Comparison of ENCODE assay signal across 8 mouse cellular contexts in the genomic region with DNA sequence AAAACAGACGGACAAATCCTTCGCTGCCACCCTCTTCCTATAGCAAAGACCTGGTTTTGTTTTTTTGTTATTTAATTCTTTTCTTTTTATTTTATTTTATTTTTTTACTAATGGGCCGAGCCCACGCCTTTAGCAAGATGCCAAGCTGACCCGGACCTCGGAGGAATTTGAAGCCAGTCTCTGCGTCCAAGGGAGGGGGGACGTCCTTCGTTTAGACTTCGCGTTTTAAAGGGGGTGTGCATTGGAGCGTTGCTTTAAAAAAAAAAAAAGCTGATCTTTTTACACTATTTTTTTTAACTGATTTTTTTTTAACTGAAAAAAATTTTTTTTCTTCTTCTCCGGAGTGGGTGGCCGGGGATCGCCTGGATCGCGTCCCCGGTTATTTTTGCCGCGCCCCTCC. TPM values are rescaled to one million over a fixed set of nuclear protein-coding genes. Genes with fewer than 3 reads are reported as not detected.
DNase-seq lines count a peak whose midpoint lies in the region; ATAC-seq and TF ChIP-seq lines count a peak whose summit lies in the region.

No protein-coding gene starts in this region.

- peaks cover 8% of the 10 kb centered on the region; the same call in 1 of the 2 replicates for H3K9me3 ChIP-seq in embryonic facial prominence, embryonic 10.5 days
- H3K9me3 ChIP-seq in hindbrain, embryonic 14.5 days (ENCODE audit: control insufficient read depth, low read length), result no peaks in the 10 kb centered on the region
- H3K9me3 ChIP-seq in midbrain, embryonic 12.5 days, result 0 out of 2 replicates have a peak, but pooled peaks cover 4% of the 10 kb centered on the region

- peak; percentile 3 for DNase-seq in kidney, adult 2 months
- DNase-seq in kidney, postnatal 4 days, result no peak
- no peak for DNase-seq in embryonic facial prominence, embryonic 10.5 days (ENCODE audit: low spot score)
- peak; percentile 52 for DNase-seq in hindbrain, embryonic 14.5 days (ENCODE audit: low spot score)
- DNase-seq in thymus, adult 2 months, result no peak
- no peak for DNase-seq in thymus, postnatal 36 days
- DNase-seq in ovary, postnatal 36 days (ENCODE audit: low spot score), result no peak

- TF ChIP-seq POLR2A in kidney, adult 2 months (IDR thresholded peaks at IDR 0.05; ENCODE audit: low read depth, low read length), result no peak
- no peak for TF ChIP-seq POLR2A in thymus, adult 2 months (IDR thresholded peaks at IDR 0.05; ENCODE audit: control insufficient read depth, extremely low read depth, insufficient read depth, low read length, poor library complexity)

- no peaks in the 10 kb centered on the region for H3K4me1 ChIP-seq in kidney, adult 2 months (ENCODE audit: control insufficient read depth, insufficient read depth, low read length)
- peaks cover 18% of the 10 kb centered on the region for H3K4me1 ChIP-seq in embryonic facial prominence, embryonic 10.5 days
- H3K4me1 ChIP-seq in hindbrain, embryonic 14.5 days (replicated peaks; ENCODE audit: control insufficient read depth, insufficient read depth, low read length), result peaks cover 30% of the 10 kb centered on the region
- H3K4me1 ChIP-seq in midbrain, embryonic 12.5 days, result peaks cover 22% of the 10 kb centered on the region; the same call in 1 of the 2 replicates
- H3K4me1 ChIP-seq in thymus, adult 2 months (replicated peaks; ENCODE audit: control insufficient read depth, insufficient read depth, low read length), result no peaks in the 10 kb centered on the region

- H3K4me2 ChIP-seq in hindbrain, embryonic 14.5 days (replicated peaks), result peak overlapping the region; percentile 84
- peak overlapping the region; percentile 86 for H3K4me2 ChIP-seq in midbrain, embryonic 12.5 days (replicated peaks)

- H3K9ac ChIP-seq in hindbrain, embryonic 14.5 days, result peak overlapping the region; percentile 92
- H3K9ac ChIP-seq in midbrain, embryonic 12.5 days (replicated peaks), result peak overlapping the region; percentile 89

- under 1% methylated on average over 19 of the region's 20 CpGs for WGBS in kidney, adult 2 months
- under 1% methylated on average over 20 of the region's 20 CpGs for WGBS in embryonic facial prominence, embryonic 10.5 days
- WGBS in hindbrain, embryonic 14.5 days, result under 1% methylated on average over 20 of the region's 20 CpGs
- WGBS in midbrain, embryonic 12.5 days, result under 1% methylated on average over 20 of the region's 20 CpGs
- 3% methylated on average over 19 of the region's 20 CpGs for whole genome bisulfite sequencing in thymus, adult 2 months

- H3K36me3 ChIP-seq in kidney, adult 2 months (ENCODE audit: control insufficient read depth, insufficient read depth, low read length), result no peaks in the 10 kb centered on the region
- H3K36me3 ChIP-seq in embryonic facial prominence, embryonic 10.5 days (replicated peaks), result no peaks in the 10 kb centered on the region
- H3K36me3 ChIP-seq in hindbrain, embryonic 14.5 days (replicated peaks; ENCODE audit: control insufficient read depth, insufficient read depth), result no peaks in the 10 kb centered on the region; the same call in 1 of the 2 replicates
- no peaks in the 10 kb centered on the region for H3K36me3 ChIP-seq in midbrain, embryonic 12.5 days
- no peaks in the 10 kb centered on the region for H3K36me3 ChIP-seq in thymus, adult 2 months (ENCODE audit: control insufficient read depth, insufficient read depth, low read length)

- H3K27me3 ChIP-seq in kidney, adult 2 months (replicated peaks; ENCODE audit: control insufficient read depth, insufficient read depth, low read length), result peaks cover 5% of the 10 kb centered on the region
- peaks cover 84% of the 10 kb centered on the region for H3K27me3 ChIP-seq in embryonic facial prominence, embryonic 10.5 days (replicated peaks; ENCODE audit: low read depth, poor library complexity, severe bottlenecking)
- no peaks in the 10 kb centered on the region for H3K27me3 ChIP-seq in hindbrain, embryonic 14.5 days (ENCODE audit: control insufficient read depth, insufficient read depth, low read length)
- peaks cover 15% of the 10 kb centered on the region for H3K27me3 ChIP-seq in midbrain, embryonic 12.5 days
- peaks cover 8% of the 10 kb centered on the region; the same call in 1 of the 2 replicates for H3K27me3 ChIP-seq in thymus, adult 2 months (ENCODE audit: control insufficient read depth, insufficient read depth, low read length)

- H3K27ac ChIP-seq in kidney, adult 2 months (ENCODE audit: insufficient read depth, low read depth, low read length), result no peak overlapping the region
- H3K27ac ChIP-seq in embryonic facial prominence, embryonic 10.5 days (replicated peaks), result peak overlapping the region; percentile 82
- peak overlapping the region; percentile 93 for H3K27ac ChIP-seq in hindbrain, embryonic 14.5 days
- H3K27ac ChIP-seq in midbrain, embryonic 12.5 days (replicated peaks), result peak overlapping the region; percentile 91
- no peak overlapping the region for H3K27ac ChIP-seq in thymus, adult 2 months (ENCODE audit: control insufficient read depth, insufficient read depth, low read length)

- no peak for ATAC-seq in hindbrain, embryonic 14.5 days (ENCODE audit: low FRiP score)
- ATAC-seq in midbrain, embryonic 12.5 days (ENCODE audit: low FRiP score, low read depth), result no peak

- TF ChIP-seq CTCF in kidney, adult 2 months (conservative IDR thresholded peaks at IDR 0.05; ENCODE audit: insufficient read depth, insufficient read length, low read depth, low read length), result no peak
- TF ChIP-seq CTCF in thymus, adult 2 months (IDR thresholded peaks at IDR 0.05; ENCODE audit: borderline replicate concordance, control insufficient read depth, extremely low read depth, insufficient read depth, low read length, poor library complexity), result no peak

- H3K4me3 ChIP-seq in kidney, adult 2 months (ENCODE audit: insufficient read depth, low read depth, low read length), result peak overlapping the region; percentile 52
- peak overlapping the region; percentile 71 for H3K4me3 ChIP-seq in embryonic facial prominence, embryonic 10.5 days
- H3K4me3 ChIP-seq in hindbrain, embryonic 14.5 days (replicated peaks; ENCODE audit: low read length), result peak overlapping the region; percentile 86
- H3K4me3 ChIP-seq in midbrain, embryonic 12.5 days, result peak overlapping the region; percentile 69
- H3K4me3 ChIP-seq in thymus, adult 2 months (ENCODE audit: control insufficient read depth, insufficient read depth, low read length), result no peak overlapping the region

RNA-seq across cellular contexts. Expression of a gene that starts 26.7 kb away (rescaled TPM):
- 6.8 and 12.2 TPM in 2 replicates for polyA plus RNA-seq in kidney, adult 2 months (2012; rRNA removed)
- 4.4 and 5.5 TPM in 2 replicates for polyA plus RNA-seq in embryonic facial prominence, embryonic 10.5 days (2016; fragmentation: Nextera tagmentation; extraction: Ambion mirVana)
- 14.1 and 18.5 TPM in 2 replicates for polyA plus RNA-seq in hindbrain, embryonic 14.5 days (2014; fragmentation: Nextera tagmentation; extraction: Ambion mirVana)
- polyA plus RNA-seq in midbrain, embryonic 12.5 days (2016; fragmentation: Nextera tagmentation; extraction: Ambion mirVana), result 14.0 and 15.0 TPM in 2 replicates
- polyA plus RNA-seq in thymus, adult 2 months (2012; rRNA removed), result 10.5 and 26.3 TPM in 2 replicates

Comparison
In these comparisons a context has a peak if more than half of its experiments do, and no peak if none do; other contexts are left out.
1. DNase-seq: peak in kidney, adult 2 months (single experiment) and hindbrain, embryonic 14.5 days (single experiment); none in kidney, postnatal 4 days (0 of 2), embryonic facial prominence, embryonic 10.5 days (single experiment), thymus, adult 2 months (single experiment), thymus, postnatal 36 days (0 of 2) and ovary, postnatal 36 days (single experiment).
2. H3K27ac ChIP-seq: peak in embryonic facial prominence, embryonic 10.5 days (single experiment), hindbrain, embryonic 14.5 days (single experiment) and midbrain, embryonic 12.5 days (single experiment); none in kidney, adult 2 months (single experiment) and thymus, adult 2 months (single experiment).